Mouse (Mus musculus) Patski (cell line): ENCODE measurements at regions not wholly inside any gene's neighbourhood (a gene's known extent, or its start where the extent isn't known, plus 50 kb on each side); places are given as distances from the start of the nearest gene placed in this dataset.

ENCODE experiments used
- ATAC-seq: fragments of 100-300 bp; one replicate; pipeline ENCODE4 v1.8.0; 2021
- CTCF ChIA-PET: fragments of 350-600 bp; sonication (Branson Sonifier 250); formaldehyde crosslinking; loops from one replicate; lab custom pipeline; 2022; ENCODE audit warnings: inconsistent platforms; lab: Charles Lee
- POLR2A ChIA-PET: fragments of 350-600 bp; sonication (Branson Sonifier 250); formaldehyde crosslinking; loops from one replicate; lab custom pipeline; 2022; ENCODE audit warnings: antibody characterized with exemption, inconsistent platforms; lab: Charles Lee
- DNase-seq: peaks from one replicate; pipeline ENCODE4 v3.0.0-alpha.2; 2011; ENCODE audit warnings: low read depth, low spot score
- H3K27me3 ChIP-seq: fragments of 371-371 bp; one replicate; pipeline ENCODE4 v1.5.1; 2021
- CTCF ChIP-seq: fragments of 100-300 bp; IDR thresholded peaks from one replicate; pipeline ENCODE4 v1.5.1; 2021
- in situ Hi-C: fragments of 300-500 bp; cut with MboI; formaldehyde crosslinking; loops from 3 replicates; pipeline ENCODE4 v1.11.1; 2018; ENCODE audit warnings: low pct_unique_long_range_greater_than_20kb, mixed read lengths

- no peak for ATAC-seq
- ChIA-PET POLR2A (interaction anchor here (0.9 kb wide), 1 partner anchor 8 kb away, joined by 5 read pairs; no protein-coding TSS in a partner anchor), CTCF (no interaction called here)
- TF ChIP-seq CTCF, result no peak
- in situ Hi-C loops, result no loop called here
- DNase-seq, result no peak
- H3K27me3 ChIP-seq, result no peaks in the 10 kb centered on the region
Observed at GRCm38 (mm10) chr2:160067904-160068303, 266.1 kb downstream of the Gm826 start.

- POLR2A ChIA-PET, result interaction anchor here (0.7 to 0.9 kb wide), 2 partner anchors 9 to 183 kb away, joined by 4 to 5 read pairs; no protein-coding TSS in a partner anchor
- TF ChIP-seq CTCF, result no peak
- ATAC-seq, result no peak
Observed at GRCm38 (mm10) chr2:160066491-160067303, 267.3 kb downstream of the Gm826 start.

GRCm38 (mm10) chr2:160062148-160062937 lies 271.6 kb downstream of the Gm826 start:
- CTCF ChIA-PET, result interaction anchor here (0.7 to 2.6 kb wide), 4 partner anchors 10 to 306 kb away, joined by 3 to 11 read pairs (median 4); no protein-coding TSS in a partner anchor
- in situ Hi-C loops, result loop anchor here (5.0 kb wide), 2 partner anchors 305 to 520 kb away; partner anchors contain the start of gene Mafb
- POLR2A ChIA-PET, result no interaction called here
- no peak for DNase-seq
- peak; percentile 44 for ATAC-seq
- peak; percentile 67 for TF ChIP-seq CTCF
- no peaks in the 10 kb centered on the region for H3K27me3 ChIP-seq

More at GRCm38 (mm10) chr2:160066491-160067303, 267.3 kb downstream of the Gm826 start:
- H3K27me3 ChIP-seq, result no peaks in the 10 kb centered on the region
- CTCF ChIA-PET, result interaction anchor here (1.2 kb wide), 1 partner anchor 301 kb away, joined by 7 read pairs; the partner anchor contains the start of gene Mafb
- DNase-seq, result no peak
- in situ Hi-C loops, result no loop called here

- DNase-seq (no peak), ATAC-seq (no peak)
- in situ Hi-C loops, result loop anchor here (5.0 kb wide), 2 partner anchors 307 to 522 kb away; partner anchors contain the start of gene Mafb
- TF ChIP-seq CTCF, result no peak
- CTCF ChIA-PET, result no interaction called here
- no peaks in the 10 kb centered on the region for H3K27me3 ChIP-seq
- POLR2A ChIA-PET, result no interaction called here
Observed at GRCm38 (mm10) chr2:160060091-160060490, 273.9 kb downstream of the Gm826 start.

- ChIA-PET CTCF (no interaction called here), POLR2A (no interaction called here)
- in situ Hi-C loops, result no loop called here
- no peak for TF ChIP-seq CTCF
- ATAC-seq (no peak), DNase-seq (no peak)
- H3K27me3 ChIP-seq, result no peaks in the 10 kb centered on the region
Observed at GRCm38 (mm10) chr2:160057211-160057610, 276.8 kb downstream of the Gm826 start.

- POLR2A ChIA-PET, result no interaction called here
- in situ Hi-C loops, result no loop called here
Observed at GRCm38 (mm10) chr2:160054411-160054810, 279.6 kb downstream of the Gm826 start.

GRCm38 (mm10) chr2:160048286-160048685 lies 285.7 kb downstream of the Gm826 start:
- in situ Hi-C loops, result no loop called here
- ATAC-seq (no peak), DNase-seq (no peak)
- H3K27me3 ChIP-seq, result no peaks in the 10 kb centered on the region
- POLR2A ChIA-PET, result no interaction called here
- CTCF ChIA-PET, result no interaction called here
- no peak for TF ChIP-seq CTCF

More at GRCm38 (mm10) chr2:160054411-160054810, 279.6 kb downstream of the Gm826 start:
- TF ChIP-seq CTCF, result no peak
- no peak for DNase-seq
- no peaks in the 10 kb centered on the region for H3K27me3 ChIP-seq
- no peak for ATAC-seq
- CTCF ChIA-PET, result interaction anchor here (0.6 kb wide), 1 partner anchor 525 kb away, joined by 3 read pairs; no protein-coding TSS in a partner anchor

- ATAC-seq (no peak), DNase-seq (no peak)
- TF ChIP-seq CTCF, result no peak
- ChIA-PET POLR2A (no interaction called here), CTCF (interaction anchor here (1.4 kb wide), 1 partner anchor 9 kb away, joined by 3 read pairs; no protein-coding TSS in a partner anchor)
- no peaks in the 10 kb centered on the region for H3K27me3 ChIP-seq
- in situ Hi-C loops, result no loop called here
Observed at GRCm38 (mm10) chr2:160046881-160047543, 286.9 kb downstream of the Gm826 start.

- DNase-seq (no peak), ATAC-seq (no peak)
- POLR2A ChIA-PET, result no interaction called here
- in situ Hi-C loops, result no loop called here
- H3K27me3 ChIP-seq, result no peaks in the 10 kb centered on the region
- CTCF ChIA-PET, result interaction anchor here (1.6 kb wide), 1 partner anchor 18 kb away, joined by 3 read pairs; no protein-coding TSS in a partner anchor
- no peak for TF ChIP-seq CTCF
Observed at GRCm38 (mm10) chr2:160044591-160044990, 289.4 kb downstream of the Gm826 start.

GRCm38 (mm10) chr2:160044184-160044583 lies 289.8 kb downstream of the Gm826 start:
- H3K27me3 ChIP-seq, result no peaks in the 10 kb centered on the region
- DNase-seq, result no peak
- ChIA-PET CTCF (interaction anchor here (1.6 kb wide), 1 partner anchor 18 kb away, joined by 3 read pairs; no protein-coding TSS in a partner anchor), POLR2A (no interaction called here)
- ATAC-seq, result no peak
- in situ Hi-C loops, result no loop called here
- no peak for TF ChIP-seq CTCF
